Mouse (Mus musculus) B cell, adult (primary cell): Measurements from ENCODE around the gene Ctbs. TPM values are rescaled to one million over a fixed set of nuclear protein-coding genes. Genes with fewer than 3 reads are reported as not detected.

Source experiments
- total RNA-seq: library from RNA; stranded (reverse); gene quantifications from 4 replicates; pipeline ENCODE4 v1.2.4, GENCODE M21; 2023; ENCODE audit not compliant: inconsistent age

The Ctbs gene
- total RNA-seq: 10.5 to 11.1 TPM (median 10.9 TPM) in 4 replicates

GRCm38 (mm10) chr3:146449745-146450250, at the start of gene Ctbs:
TSS of gene Ctbs (plus strand) at chr3:146449795.

GRCm38 (mm10) chr3:146404311-146405201, 45.0 kb upstream of the Ctbs start, which contains the start of gene Ssx2ip:
TSS of gene Ssx2ip (plus strand) at chr3:146404642.

GRCm38 (mm10) chr3:146499431-146500002, 49.9 kb downstream of the Ctbs start, which contains the start of the genes Spata1 and Gng5:
TSS of gene Spata1 (minus strand) at chr3:146499753.
TSS of gene Gng5 (plus strand) at chr3:146499807.

Other genes starting within 250 kb of the Ctbs start
- gene Lpar3, start 228.8 kb upstream of the Ctbs start, total RNA-seq: not detected in 4 replicates
- gene Ssx2ip, start 45.2 kb upstream of the Ctbs start, total RNA-seq: 1.9 to 3.5 TPM (median 2.1 TPM) in 4 replicates
- 5.7 to 11.1 TPM (median 6.4 TPM) in 4 replicates for gene Spata1, start 50.0 kb downstream of the Ctbs start, total RNA-seq
- gene Gng5, start 50.0 kb downstream of the Ctbs start, total RNA-seq: 110 to 143 TPM (median 138 TPM) in 4 replicates
- 87.1 to 100 TPM (median 92.2 TPM) in 4 replicates for gene Rpf1, start 71.6 kb downstream of the Ctbs start, total RNA-seq
- not detected in 4 replicates for gene Uox, start 120.6 kb downstream of the Ctbs start, total RNA-seq
- not detected in 4 replicates for gene Dnase2b, start 165.8 kb downstream of the Ctbs start, total RNA-seq
- not detected in 4 replicates for gene 4930503B20Rik, start 201.5 kb downstream of the Ctbs start, total RNA-seq
- gene Samd13, start 235.8 kb downstream of the Ctbs start, total RNA-seq: not detected in 4 replicates